Mouse (Mus musculus): ENCODE results near the gene Chaf1a.
"Not testable (repeated sequence)": the region's sequence is repeated elsewhere in the genome, so short reads cannot be mapped to it uniquely, and the experiment has no call there.

The Chaf1a gene

DNA sequence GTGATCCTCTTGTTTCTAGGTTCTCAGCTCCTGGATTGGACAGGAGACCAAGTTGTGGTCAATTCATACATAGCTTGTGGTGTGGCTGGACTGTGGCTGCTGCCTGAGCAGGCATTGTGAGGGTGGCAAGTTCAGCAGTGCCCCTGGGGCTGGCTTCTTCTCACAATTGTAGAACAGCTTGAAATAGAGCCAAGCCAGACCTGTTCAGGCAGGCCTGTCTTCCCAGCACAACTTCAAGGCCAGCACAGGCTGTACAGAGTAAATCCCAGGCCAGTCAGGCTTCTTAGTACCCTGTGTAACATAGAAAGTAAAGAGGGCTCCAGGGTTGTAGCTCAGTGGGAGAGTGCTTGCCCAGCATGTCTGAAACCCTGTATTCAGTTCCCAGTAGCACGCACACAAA is 52.6 kb downstream of the Chaf1a start:
- no peak for DNase-seq

- DNase-seq = no peak
Measured at GRCm38 (mm10) chr17:56096883-56097282, 56.6 kb downstream of the Chaf1a start.

- DNase-seq = no peak
Measured at GRCm38 (mm10) chr17:56098180-56098579, 57.9 kb downstream of the Chaf1a start.

- no peak for DNase-seq
Measured at GRCm38 (mm10) chr17:56098711-56099572, 58.7 kb downstream of the Chaf1a start.

DNA sequence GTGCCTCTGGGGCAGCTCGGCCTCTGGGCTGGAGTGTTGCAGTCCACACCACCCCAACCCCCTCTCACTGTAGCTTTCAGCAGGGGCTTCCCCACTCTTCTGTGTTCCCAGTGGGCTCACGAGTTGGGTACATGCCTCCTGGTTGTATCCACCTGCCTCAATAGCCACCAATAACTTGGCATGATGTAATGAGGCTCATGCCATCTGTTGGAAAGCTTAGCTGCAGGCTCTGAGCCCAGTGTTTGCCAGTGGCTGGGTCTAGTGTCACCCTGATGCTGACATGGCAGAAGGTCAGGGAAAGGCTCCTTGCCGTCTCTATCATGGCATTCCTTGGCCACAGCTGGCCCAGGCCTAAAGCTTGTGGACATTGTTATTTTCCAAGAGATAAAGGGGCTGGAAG is 60.6 kb downstream of the Chaf1a start:
- no peak for DNase-seq

DNA sequence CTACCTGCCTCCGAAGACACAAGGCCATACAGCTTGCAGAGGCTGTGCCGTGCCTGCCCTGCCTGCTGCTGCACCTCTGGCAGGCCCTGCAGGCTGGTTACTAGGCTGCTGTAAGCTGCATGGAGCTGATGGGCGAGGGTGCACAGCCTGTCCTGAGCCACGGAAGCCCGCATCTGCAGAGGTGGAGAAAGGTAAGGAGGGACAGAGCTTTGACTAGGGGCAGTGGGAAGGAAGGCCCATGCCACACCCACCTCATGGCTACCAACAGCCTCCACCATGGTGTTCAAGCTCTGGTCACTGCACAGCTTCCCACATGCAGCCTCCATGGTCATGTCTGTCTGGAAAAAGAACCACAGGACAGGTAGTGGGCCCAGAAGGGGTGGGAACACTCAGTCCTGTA is 61.9 kb downstream of the Chaf1a start:
- no peak for DNase-seq

- no peak for DNase-seq
Measured at GRCm38 (mm10) chr17:56102927-56103326, 62.7 kb downstream of the Chaf1a start.

DNA sequence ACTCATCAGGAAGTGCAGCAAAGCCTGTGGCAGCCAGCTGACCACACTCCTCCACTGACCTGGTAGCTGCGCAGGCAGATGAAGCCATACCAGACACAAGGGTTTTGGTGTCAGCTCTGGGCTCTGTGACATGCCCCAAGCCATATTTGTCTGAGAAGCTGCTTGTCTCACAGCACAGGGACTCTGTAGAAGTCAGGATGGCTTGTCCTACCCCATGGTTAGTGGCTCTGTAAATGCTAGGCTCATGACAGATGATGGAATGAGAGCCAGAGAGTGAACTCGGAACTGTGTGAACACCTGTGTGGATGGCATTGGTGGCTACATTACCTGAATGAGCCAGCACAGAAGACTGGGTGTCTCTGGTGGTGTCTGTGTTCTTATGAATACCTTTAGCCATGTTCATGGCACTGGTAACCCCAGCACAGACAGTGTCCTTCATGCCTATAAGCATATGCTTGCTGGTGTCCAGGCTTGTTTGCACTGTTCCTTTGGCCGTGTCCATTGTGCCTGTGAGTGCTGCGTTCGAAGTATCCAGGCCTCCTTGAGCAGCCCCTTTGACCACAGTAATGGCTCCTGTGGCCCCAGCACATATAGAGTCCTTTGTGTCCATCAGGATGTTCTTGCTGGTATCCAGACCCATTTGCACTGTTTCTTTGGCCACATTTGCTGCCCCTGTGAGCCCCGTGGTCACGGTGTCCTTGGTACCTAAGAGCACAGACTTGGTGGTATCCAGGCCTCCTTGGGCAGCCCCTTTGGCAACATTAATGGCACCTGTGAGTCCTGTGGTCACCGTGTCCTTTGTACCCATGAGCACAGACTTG is 63.4 kb downstream of the Chaf1a start:
- DNase-seq = no peak

- not testable (repeated sequence) for DNase-seq
Measured at GRCm38 (mm10) chr17:56104821-56105220, 64.6 kb downstream of the Chaf1a start.

GRCm38 (mm10) chr17:56106436-56106835 is 66.2 kb downstream of the Chaf1a start:
- not testable (repeated sequence) for DNase-seq

DNA sequence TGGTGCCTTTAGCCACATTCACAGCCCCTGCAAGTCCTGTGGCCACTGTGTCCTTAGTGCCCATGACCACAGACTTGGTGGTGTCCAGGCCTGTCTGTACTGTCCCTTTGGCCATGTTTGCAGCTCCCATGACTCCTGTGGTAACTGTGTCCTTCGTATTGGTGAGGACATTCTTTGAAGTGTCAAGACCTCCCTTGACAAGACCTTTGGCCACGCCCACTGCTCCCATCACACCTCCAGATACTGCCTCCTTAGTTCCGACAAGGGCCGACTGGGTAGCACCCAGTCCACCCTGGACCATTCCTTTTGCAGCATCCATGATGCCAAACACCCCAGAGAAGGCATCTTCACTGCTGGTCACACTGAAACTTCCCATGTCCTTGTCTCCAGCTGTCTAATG is 66.7 kb downstream of the Chaf1a start:
- DNase-seq = no peak

DNA sequence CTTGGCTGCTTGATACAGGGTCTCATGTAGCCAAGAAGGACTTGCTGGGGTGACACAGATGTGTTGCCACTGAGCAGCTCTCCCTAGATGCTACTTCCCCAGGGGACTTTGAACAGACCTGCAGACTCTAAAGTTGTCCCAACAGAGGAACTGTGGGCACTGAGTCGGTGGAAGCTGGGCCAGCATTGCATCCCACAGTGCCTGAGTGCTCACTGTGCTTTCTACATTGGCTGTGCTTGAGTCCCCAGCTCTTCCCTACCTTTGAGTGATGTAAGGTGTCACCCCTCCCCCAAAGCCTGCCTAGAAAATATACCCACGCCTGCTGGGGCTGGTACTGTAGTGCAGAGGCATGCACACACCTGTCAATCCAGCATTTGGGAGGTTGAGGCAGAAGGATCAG is 67.5 kb downstream of the Chaf1a start:
- DNase-seq = no peak

GRCm38 (mm10) chr17:56108334-56109044 is 68.2 kb downstream of the Chaf1a start:
- no peak for DNase-seq

- DNase-seq = no peak
Measured at GRCm38 (mm10) chr17:56109219-56110051, 69.2 kb downstream of the Chaf1a start, which contains the start of gene Plin4. Gene Plin4 (minus strand): TSS chr17:56109803.

GRCm38 (mm10) chr17:56110571-56110970 is 70.3 kb downstream of the Chaf1a start:
- no peak for DNase-seq

DNA sequence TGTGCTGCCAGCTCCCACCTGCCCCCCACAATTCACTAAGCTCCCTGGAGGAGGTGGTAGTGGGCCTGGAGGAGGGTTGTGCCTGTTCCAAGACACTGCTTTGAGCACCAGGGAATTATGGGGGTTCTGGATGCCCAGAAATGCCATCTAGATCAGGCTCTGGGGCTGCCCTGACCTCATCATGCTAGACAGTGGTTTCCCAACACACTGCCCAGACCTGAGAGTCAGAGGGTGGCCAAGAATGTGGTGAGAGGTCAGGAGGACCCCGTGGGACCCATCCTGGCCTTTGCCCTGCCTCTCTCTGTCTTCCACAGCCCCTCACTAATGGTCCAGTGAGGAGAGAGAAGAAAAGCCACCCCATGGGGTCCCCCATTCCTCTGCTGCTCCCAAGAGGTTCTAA is 70.8 kb downstream of the Chaf1a start:
- no peak for DNase-seq

DNA sequence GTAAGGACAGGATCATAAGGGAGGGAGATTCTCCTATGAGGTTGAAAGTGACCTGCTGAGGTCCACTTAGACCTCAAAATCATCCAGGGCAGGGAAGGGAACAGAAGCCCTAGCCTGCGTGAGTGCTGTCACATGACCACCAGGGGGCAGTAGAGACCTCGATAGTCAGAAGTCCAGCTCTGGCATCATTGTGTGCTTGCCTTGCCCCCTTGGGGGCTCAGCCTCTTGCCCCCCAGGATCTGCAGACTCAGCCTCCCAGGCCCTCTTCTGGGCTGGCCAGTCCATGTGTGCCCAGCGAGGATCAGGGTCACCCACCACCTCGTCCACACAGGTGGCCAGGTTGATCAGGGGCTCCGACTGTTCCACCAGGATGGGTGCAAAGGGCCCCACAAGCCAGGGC is 71.6 kb downstream of the Chaf1a start:
- peak in 1 of 2 experiments; percentile 51 for DNase-seq

DNA sequence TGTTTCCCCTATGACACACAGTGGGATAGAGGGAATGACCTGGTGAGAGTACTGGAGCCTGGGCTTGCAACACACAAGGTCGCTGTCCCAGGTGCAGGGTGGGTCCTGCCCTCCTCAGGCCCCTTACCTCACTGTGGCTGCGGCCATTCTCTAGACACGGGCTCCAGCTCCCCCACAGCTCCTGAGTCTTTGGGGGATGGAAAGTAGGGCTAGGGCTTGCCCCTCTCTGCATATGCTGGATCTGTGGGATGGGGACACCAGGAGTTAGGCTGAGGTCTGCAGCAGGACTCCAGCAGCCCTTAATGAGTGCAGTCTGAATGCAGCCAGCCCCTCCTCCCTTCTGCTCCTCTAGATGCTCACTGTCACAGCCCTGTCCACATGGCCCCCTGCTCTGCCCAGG is 72.5 kb downstream of the Chaf1a start:
- no peak for DNase-seq

GRCm38 (mm10) chr17:56116193-56116592 is 76.0 kb downstream of the Chaf1a start:
- DNase-seq = no peak

GRCm38 (mm10) chr17:56117251-56117710 is 77.0 kb downstream of the Chaf1a start, which contains the start of gene Plin5:
Gene Plin5 (minus strand): TSS chr17:56117596.
- DNase-seq = no peak

DNA sequence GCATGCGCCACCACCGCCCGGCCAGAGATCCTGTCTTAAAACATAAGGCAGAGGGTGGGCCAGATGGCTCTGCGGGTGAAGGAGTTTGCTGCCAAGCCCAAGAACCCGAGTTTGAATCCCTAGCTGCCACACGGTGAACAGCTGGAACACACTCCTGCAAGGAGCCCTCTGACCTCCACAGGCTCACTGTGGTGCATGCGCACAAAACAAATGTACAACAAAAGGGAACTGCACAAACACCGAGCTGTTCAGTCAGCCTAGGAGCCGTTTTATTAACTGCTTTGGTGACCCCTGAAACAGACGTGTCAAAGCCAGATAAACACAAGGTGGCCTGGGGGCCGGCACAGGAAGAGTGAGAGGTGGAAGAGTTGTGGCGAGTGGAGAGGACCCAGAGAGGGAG is 79.2 kb downstream of the Chaf1a start:
- no peak for DNase-seq
